Mouse (Mus musculus) olfactory bulb, adult 2 months (tissue): ENCODE data around the gene Prss42.

ENCODE experiments used
- CTCF ChIP-seq: fragments of 200-500 bp; IDR thresholded peaks from 2 replicates; pipeline ENCODE4 v1.5.1; 2012; ENCODE audit warnings: low read depth, mild to moderate bottlenecking, low read length, moderate library complexity; ENCODE audit not compliant: insufficient read depth
- POLR2A ChIP-seq: fragments of 200-500 bp; IDR thresholded peaks from 2 replicates; pipeline ENCODE4 v1.6.1; 2012; ENCODE audit warnings: mild to moderate bottlenecking, low read depth, low read length, moderate library complexity; ENCODE audit not compliant: insufficient read depth

GRCm38 (mm10) chr9:110774403-110775268 is 23.3 kb upstream of the Prss42 start:
- no peak for TF ChIP-seq CTCF
- TF ChIP-seq POLR2A: no peak
